In the genomic region with DNA sequence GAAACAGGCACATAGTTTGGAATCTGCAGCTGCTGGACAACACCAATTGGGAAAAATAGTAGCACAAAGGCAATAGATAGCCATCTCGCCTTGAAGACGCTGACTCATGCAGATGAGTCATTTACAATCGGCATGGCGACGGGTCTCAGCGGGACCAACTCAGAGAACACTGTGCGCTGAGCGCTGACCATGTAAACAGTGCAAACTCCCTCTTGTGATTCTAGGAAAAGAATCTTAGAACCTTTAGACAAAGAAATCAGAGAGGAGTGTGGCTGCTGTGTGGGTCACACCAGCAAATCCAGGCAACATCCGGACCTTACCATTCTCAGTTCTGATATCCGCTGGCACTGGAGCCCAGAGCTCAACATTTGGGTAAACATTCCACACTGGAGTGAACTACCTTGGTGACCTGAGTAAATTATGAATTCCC, we compare ENCODE assay signal across 8 mouse cellular contexts. TPM values are rescaled to one million over a fixed set of nuclear protein-coding genes. Genes with fewer than 3 reads are reported as not detected.
DNase-seq lines count a peak whose midpoint lies in the region; ATAC-seq and TF ChIP-seq lines count a peak whose summit lies in the region.

No protein-coding gene starts in this region.

- H3K4me1 ChIP-seq in heart, adult 2 months (ENCODE audit: control insufficient read depth, insufficient read depth, low read length) = peaks cover 7% of the 10 kb centered on the region

- no peaks in the 10 kb centered on the region for H3K79me2 ChIP-seq in heart, adult 2 months (replicated peaks; ENCODE audit: control insufficient read depth, insufficient read depth, low read length)
- no peaks in the 10 kb centered on the region for H3K79me2 ChIP-seq in myocyte (ENCODE audit: control insufficient read depth, insufficient read depth)

- no peak for TF ChIP-seq CTCF in heart, adult 2 months (IDR thresholded peaks at IDR 0.05)

- H3K27me3 ChIP-seq in heart, adult 2 months (ENCODE audit: control insufficient read depth, insufficient read depth, low read length) = no peaks in the 10 kb centered on the region
- no peaks in the 10 kb centered on the region for H3K27me3 ChIP-seq in myocyte (ENCODE audit: control insufficient read depth, insufficient read depth, insufficient read length)

- peak overlapping the region; percentile 81 for H3K27ac ChIP-seq in heart, adult 2 months

- peak overlapping the region; percentile 95 for H3K4me2 ChIP-seq in myocyte (ENCODE audit: low read depth)

- intact Hi-C loops in heart, postnatal 25 days (cut with DNase I) = no loop called here
- intact Hi-C loops in heart, adult 2 months (cut with DNase I) = loop anchor here (1.0 to 5.0 kb wide), 3 partner anchors 16 to 133 kb away; a partner anchor contains a TSS

- peaks cover 22% of the 10 kb centered on the region for H3K36me3 ChIP-seq in heart, adult 2 months (ENCODE audit: control insufficient read depth, insufficient read depth, low read length)
- H3K36me3 ChIP-seq in myocyte (ENCODE audit: control insufficient read depth, insufficient read depth) = no peaks in the 10 kb centered on the region

- peak; percentile 37; the same call in 1 of the 2 replicates for TF ChIP-seq POLR2A in heart, adult 2 months (IDR thresholded peaks at IDR 0.05; ENCODE audit: insufficient read depth, low read depth, low read length)
- TF ChIP-seq POLR2A in myocyte (IDR thresholded peaks at IDR 0.05; ENCODE audit: insufficient read length, low read depth) = peak; percentile 57

- no peak overlapping the region for H3ac ChIP-seq in myocyte (ENCODE audit: control insufficient read depth, insufficient read length)

- DNase-seq in heart, adult 11 months = peak; percentile 97
- no peak for DNase-seq in heart, postnatal 25 days (ENCODE audit: low spot score)
- peak; percentile 67 to 80 for DNase-seq in heart, adult 2 months
- peak; percentile 51 to 60 for DNase-seq in kidney, postnatal 36 days
- no peak for DNase-seq in cerebellum, postnatal 4 days (ENCODE audit: low spot score in 2 of 2)
- DNase-seq in left cerebral cortex, adult 11 months (ENCODE audit: low spot score) = no peak

- ATAC-seq in activated CD4-positive, CD25-positive, alpha-beta regulatory T cell, adult 4 months = peak; percentile 45

- H3K9ac ChIP-seq in heart, adult 2 months (ENCODE audit: low read depth, low read length) = no peak overlapping the region; the same call in 1 of the 2 replicates

- H3K4me3 ChIP-seq in heart, adult 2 months = peak overlapping the region; percentile 6; the same call in 1 of the 2 replicates
- H3K4me3 ChIP-seq in myocyte = peak overlapping the region; percentile 5

- TF ChIP-seq EP300 in heart, adult 2 months (IDR thresholded peaks at IDR 0.05; ENCODE audit: insufficient read depth, low read depth, low read length) = peak; percentile 68; the same call in 1 of the 2 replicates

- WGBS in heart, adult 2 months = 28% methylated on average over 10 of the region's 10 CpGs

TF ChIP-seq in myocyte, 11 proteins besides CTCF, POLR2A, EP300 and RAD21:
- peak; percentile 7 for TF ChIP-seq POLR2AphosphoS2 (IDR thresholded peaks at IDR 0.05; ENCODE audit: insufficient read length, low read depth)
- 0 out of 2 replicates have a peak, but pooled peaks have one; percentile 37 for TF ChIP-seq CEBPB (IDR thresholded peaks at IDR 0.05; ENCODE audit: insufficient read depth, poor library complexity, severe bottlenecking)
- no peak for TF ChIP-seq USF1 (IDR thresholded peaks at IDR 0.05; ENCODE audit: low read depth)
- peak in 2 of 3 experiments; percentile 9 to 62 for TF ChIP-seq MYOG (IDR thresholded peaks at IDR 0.05; ENCODE audit: control insufficient read depth in 1 of 3, insufficient read depth in 1 of 3, insufficient read length in 2 of 3, low read depth in 2 of 3)
- no peak for TF ChIP-seq REST (IDR thresholded peaks at IDR 0.05; ENCODE audit: insufficient read depth, insufficient read length)
- TF ChIP-seq MYOD1 (IDR thresholded peaks at IDR 0.05; ENCODE audit: control insufficient read depth in 1 of 3, insufficient read length in 2 of 3, low read depth in 2 of 3) = peak in 2 of 3 experiments; percentile 46 to 78
- peak; percentile 35 for TF ChIP-seq TCF12 (IDR thresholded peaks at IDR 0.05; ENCODE audit: insufficient read depth, poor library complexity, severe bottlenecking)
- no peak for TF ChIP-seq MAX (IDR thresholded peaks at IDR 0.05; ENCODE audit: low read depth)

RNA-seq across cellular contexts. Expression of a gene that starts 16.1 kb away (rescaled TPM):
- 10 to 100 TPM; 47.7 to 55.1 TPM for total RNA-seq in heart, postnatal 25 days (2021)
- 100 to 1,000 TPM; 111 to 134 TPM for polyA plus RNA-seq in activated CD4-positive, CD25-positive, alpha-beta regulatory T cell, adult 4 months (2017; shearing (Covaris generic))
- total RNA-seq in heart, adult 2 months (2021) = 10 to 100 TPM; 51.8 to 55.8 TPM
- polyA plus RNA-seq in heart, adult 2 months (2012; rRNA removed) = 13.7 and 23.1 TPM in 2 replicates
- 21.2 TPM for polyA plus RNA-seq in myocyte (2012; fragmentation: generic; extraction: Trizol)

Comparison
In these comparisons a context has a peak if more than half of its experiments do, and no peak if none do; other contexts are left out.
1. DNase-seq: peak in heart, adult 11 months (single experiment), heart, adult 2 months (2 of 2) and kidney, postnatal 36 days (2 of 2); none in heart, postnatal 25 days (single experiment), cerebellum, postnatal 4 days (0 of 2) and left cerebral cortex, adult 11 months (single experiment).